Mouse (Mus musculus): ENCODE data around the gene Olfr524. TPM values are rescaled to one million over a fixed set of nuclear protein-coding genes. Genes with fewer than 3 reads are reported as not detected.

Gene Olfr524
- not detected in 2 replicates for polyA plus RNA-seq (2021; fragmentation: Nextera tagmentation)
- long read RNA-seq, experiment 1, result 0 reads
- long read RNA-seq, experiment 2, result 0 reads

DNA sequence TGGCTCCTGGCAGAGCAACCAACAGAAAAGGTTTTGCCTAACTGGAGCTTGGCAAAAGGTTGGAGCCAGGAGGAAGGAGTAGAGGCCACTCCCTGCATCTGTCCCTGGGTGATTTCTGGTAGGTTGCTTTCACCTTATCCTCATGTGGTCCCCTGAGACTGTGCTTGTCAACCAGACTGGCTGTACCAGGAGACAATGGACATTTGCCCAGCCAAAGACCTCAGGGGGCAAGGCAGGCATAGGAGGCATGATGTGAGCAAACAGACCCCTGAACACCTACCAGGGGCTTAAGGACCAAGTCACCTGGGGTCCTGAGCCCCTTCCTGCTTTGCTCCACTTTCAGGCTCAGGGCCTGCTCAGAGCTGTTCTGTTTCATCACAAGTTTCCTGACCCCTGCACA lies at the start of gene Olfr524:
Olfr524 (minus strand) TSS at position 101 of the 400 bp plus-strand sequence.

DNA sequence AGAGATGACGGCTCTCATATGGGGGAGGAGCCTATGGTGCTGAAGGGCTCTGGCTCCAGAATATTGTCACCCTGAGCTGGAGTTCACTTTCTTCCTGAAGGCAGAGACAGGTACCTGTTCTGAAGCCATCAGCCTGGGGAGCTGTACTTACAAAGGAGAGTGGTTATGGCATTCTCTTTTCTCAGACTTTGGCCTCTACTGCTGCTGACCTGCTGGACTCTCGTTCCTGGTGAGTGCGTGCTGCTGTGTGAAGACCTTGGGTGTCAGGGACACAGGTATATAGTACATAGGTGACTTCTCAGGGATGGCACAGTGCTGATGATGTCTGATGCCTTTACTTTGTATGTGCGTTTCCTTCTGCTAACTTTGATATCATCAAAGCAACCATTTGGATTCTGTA lies 41.5 kb upstream of the Olfr524 start, which contains the start of gene 5830411N06Rik:
5830411N06Rik (plus strand) TSS at position 69 of the 400 bp plus-strand sequence.

DNA sequence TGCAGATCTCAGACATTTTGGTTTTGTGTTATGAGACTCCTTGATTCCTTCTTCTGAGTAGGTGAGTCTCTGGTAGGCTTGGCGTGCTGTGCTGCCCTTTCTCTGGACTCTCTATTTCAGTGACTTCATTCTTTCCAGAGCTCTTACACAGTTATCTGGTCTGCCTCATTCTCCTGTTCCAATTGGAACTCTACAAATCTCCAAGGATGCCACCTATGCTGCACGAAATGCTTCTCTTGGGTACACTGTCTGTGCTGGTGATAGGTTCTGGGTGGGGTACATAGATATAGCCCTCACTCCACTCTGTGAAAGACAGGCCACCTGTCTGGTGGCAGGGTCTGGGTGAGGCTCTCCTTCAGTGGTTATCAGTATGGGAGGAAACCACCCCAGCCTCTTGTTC lies 12.2 kb upstream of the Olfr524 start, which contains the start of gene Cd163l1:
Cd163l1 (plus strand) TSS at position 301 of the 400 bp plus-strand sequence.

DNA sequence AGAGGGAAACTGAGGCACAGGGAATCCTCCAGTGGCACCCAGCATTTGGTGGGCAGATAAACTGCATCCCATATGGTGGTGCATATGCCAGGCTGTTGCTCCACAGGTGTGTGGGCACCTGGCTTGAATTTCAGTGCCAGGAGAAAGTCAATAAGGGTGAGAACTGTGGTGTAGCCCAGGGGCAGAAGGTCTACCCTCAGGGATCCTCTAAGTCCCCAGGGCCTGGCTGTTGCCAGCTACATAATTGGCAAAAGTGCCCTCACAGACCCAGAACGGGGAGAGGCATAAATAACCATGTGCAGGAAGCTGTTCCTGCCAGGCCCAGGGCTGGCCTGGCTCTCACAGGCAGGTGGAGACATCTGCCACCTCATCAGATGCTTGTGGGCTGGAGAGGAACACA lies 32.8 kb downstream of the Olfr524 start, which contains the start of gene Olfr523:
Olfr523 (plus strand) TSS at position 282 of the 400 bp plus-strand sequence.

GRCm38 (mm10) chr7:140164664-140165063 lies 41.1 kb downstream of the Olfr524 start, which contains the start of gene Olfr522:
Gene Olfr522, minus strand, starts transcription at chr7:140164764.

GRCm38 (mm10) chr7:140154218-140154927 lies 51.4 kb downstream of the Olfr524 start, which contains the start of gene Sprn:
Gene Sprn, minus strand, starts transcription at chr7:140154877.

Other genes with a start within 250 kb of the Olfr524 start
- gene 6430531B16Rik, start 227.2 kb downstream of the Olfr524 start, polyA plus RNA-seq (2021; fragmentation: Nextera tagmentation), result 0.82 and 1.3 TPM in 2 replicates
- gene Adam8, start 213.4 kb downstream of the Olfr524 start, polyA plus RNA-seq (2021; fragmentation: Nextera tagmentation), result 0.46 and 0.47 TPM in 2 replicates
- gene Zfp511, start 169.6 kb downstream of the Olfr524 start, polyA plus RNA-seq (2021; fragmentation: Nextera tagmentation), result 36.5 and 53.0 TPM in 2 replicates
- gene Tubgcp2, start 169.3 kb downstream of the Olfr524 start, polyA plus RNA-seq (2021; fragmentation: Nextera tagmentation), result 22.3 and 31.9 TPM in 2 replicates
- not detected in 2 replicates for gene Msx3, start 156.9 kb downstream of the Olfr524 start, polyA plus RNA-seq (2021; fragmentation: Nextera tagmentation)
- gene Caly, start 123.4 kb downstream of the Olfr524 start, polyA plus RNA-seq (2021; fragmentation: Nextera tagmentation), result 444 and 556 TPM in 2 replicates
- not detected in 2 replicates for gene Prap1, start 112.6 kb downstream of the Olfr524 start, polyA plus RNA-seq (2021; fragmentation: Nextera tagmentation)
- gene Fuom, start 103.5 kb downstream of the Olfr524 start, polyA plus RNA-seq (2021; fragmentation: Nextera tagmentation), result 114 and 131 TPM in 2 replicates
- gene Paox, start 90.2 kb downstream of the Olfr524 start, polyA plus RNA-seq (2021; fragmentation: Nextera tagmentation), result 4.3 and 5.1 TPM in 2 replicates
- gene Echs1, start 89.5 kb downstream of the Olfr524 start, polyA plus RNA-seq (2021; fragmentation: Nextera tagmentation), result 107 and 129 TPM in 2 replicates
- gene Mtg1, start 68.4 kb downstream of the Olfr524 start, polyA plus RNA-seq (2021; fragmentation: Nextera tagmentation), result 35.5 and 55.8 TPM in 2 replicates
- gene Sprn, start 51.1 kb downstream of the Olfr524 start, polyA plus RNA-seq (2021; fragmentation: Nextera tagmentation), result 53.6 and 65.3 TPM in 2 replicates
- gene Olfr522, start 41.2 kb downstream of the Olfr524 start, polyA plus RNA-seq (2021; fragmentation: Nextera tagmentation), result not detected in 2 replicates
- gene Olfr523, start 32.7 kb downstream of the Olfr524 start, polyA plus RNA-seq (2021; fragmentation: Nextera tagmentation), result not detected in 2 replicates
- gene Cd163l1, start 12.3 kb upstream of the Olfr524 start, polyA plus RNA-seq (2021; fragmentation: Nextera tagmentation), result not detected in 2 replicates
- not detected in 2 replicates for gene 5830411N06Rik, start 41.3 kb upstream of the Olfr524 start, polyA plus RNA-seq (2021; fragmentation: Nextera tagmentation)
- not detected in 2 replicates for gene Olfr525, start 114.9 kb upstream of the Olfr524 start, polyA plus RNA-seq (2021; fragmentation: Nextera tagmentation)
- not detected in 2 replicates for gene Olfr527, start 128.1 kb upstream of the Olfr524 start, polyA plus RNA-seq (2021; fragmentation: Nextera tagmentation)
- gene Olfr60, start 155.7 kb upstream of the Olfr524 start, polyA plus RNA-seq (2021; fragmentation: Nextera tagmentation), result not detected in 2 replicates
- gene Olfr530, start 170.4 kb upstream of the Olfr524 start, polyA plus RNA-seq (2021; fragmentation: Nextera tagmentation), result not detected in 2 replicates
- not detected in 2 replicates for gene Olfr531, start 197.0 kb upstream of the Olfr524 start, polyA plus RNA-seq (2021; fragmentation: Nextera tagmentation)
- gene Olfr532, start 215.7 kb upstream of the Olfr524 start, polyA plus RNA-seq (2021; fragmentation: Nextera tagmentation), result not detected in 2 replicates

Data from left cerebral cortex, adult 6 months (tissue).